Comparison of ENCODE assay signal across 13 mouse cellular contexts in genomic region chr9:113419801-113420200, GRCm38 (mm10).
DNase-seq lines count a peak whose midpoint lies in the region; ATAC-seq and TF ChIP-seq lines count a peak whose summit lies in the region.
"Had no signal": no experiment of that assay in that cellular context is flagged by ENCODE, and none has a peak within 500 bp of the region (broad histone marks: within the 10 kb centered on the region; RNA-seq: fewer than 3 reads in every experiment).

No protein-coding gene starts in this region.

- H3K4me2 ChIP-seq in heart, postnatal 0 days (ENCODE audit: low read depth, low read length) = no peak overlapping the region
- no peak overlapping the region for H3K4me2 ChIP-seq in liver, postnatal 0 days (ENCODE audit: low read depth, low read length)
- H3K4me2 ChIP-seq in liver, embryonic 11.5 days = no peak overlapping the region
- H3K4me2 ChIP-seq in hindbrain, embryonic 13.5 days = no peak overlapping the region
- H3K4me2 ChIP-seq: neural tube, embryonic 13.5 days had no signal

- H3K36me3 ChIP-seq in heart, postnatal 0 days (replicated peaks; ENCODE audit: control insufficient read depth, insufficient read depth, low read length) = no peaks in the 10 kb centered on the region
- H3K36me3 ChIP-seq in liver, postnatal 0 days (replicated peaks; ENCODE audit: insufficient read depth, low read length) = no peaks in the 10 kb centered on the region
- no peaks in the 10 kb centered on the region for H3K36me3 ChIP-seq in liver, embryonic 11.5 days (ENCODE audit: control insufficient read depth, insufficient read depth, low read length)
- no peaks in the 10 kb centered on the region for H3K36me3 ChIP-seq in hindbrain, embryonic 13.5 days
- H3K36me3 ChIP-seq: G1E; neural tube, embryonic 13.5 days had no signal

- no peak overlapping the region for H3K27ac ChIP-seq in heart, postnatal 0 days (ENCODE audit: low read depth)
- H3K27ac ChIP-seq in liver, postnatal 0 days (ENCODE audit: low read depth) = no peak overlapping the region
- H3K27ac ChIP-seq in liver, embryonic 11.5 days (ENCODE audit: low read depth, low read length) = no peak overlapping the region
- H3K27ac ChIP-seq in hindbrain, embryonic 13.5 days = no peak overlapping the region
- H3K27ac ChIP-seq: neural tube, embryonic 13.5 days had no signal

- H3K9ac ChIP-seq in heart, postnatal 0 days (replicated peaks; ENCODE audit: low read depth, low read length) = no peak overlapping the region
- no peak overlapping the region for H3K9ac ChIP-seq in liver, postnatal 0 days (replicated peaks)
- H3K9ac ChIP-seq in liver, embryonic 11.5 days (ENCODE audit: low read depth, low read length) = no peak overlapping the region
- no peak overlapping the region for H3K9ac ChIP-seq in hindbrain, embryonic 13.5 days
- H3K9ac ChIP-seq: neural tube, embryonic 13.5 days had no signal

- ATAC-seq in heart, postnatal 0 days (ENCODE audit: insufficient read depth, low read depth) = no peak
- no peak for ATAC-seq in liver, postnatal 0 days
- no peak for ATAC-seq in liver, embryonic 11.5 days (replicated peaks; ENCODE audit: low FRiP score)
- no peak for ATAC-seq in hindbrain, embryonic 13.5 days (ENCODE audit: low FRiP score)

- peak; percentile 30; the same call in 1 of the 2 replicates for TF ChIP-seq CTCF in heart, postnatal 0 days (IDR thresholded peaks at IDR 0.05; ENCODE audit: low read depth)
- TF ChIP-seq CTCF in liver, postnatal 0 days (IDR thresholded peaks at IDR 0.05; ENCODE audit: low read depth) = peak; percentile 45

- intact Hi-C loops in heart, postnatal 25 days (cut with DNase I) = loop anchor here (10.0 kb wide), 1 partner anchor 215 kb away; no protein-coding TSS in a partner anchor

- H3K4me3 ChIP-seq in heart, postnatal 0 days (ENCODE audit: low read depth, low read length) = no peak overlapping the region
- H3K4me3 ChIP-seq in liver, postnatal 0 days (ENCODE audit: low read depth, low read length) = no peak overlapping the region
- no peak overlapping the region for H3K4me3 ChIP-seq in liver, embryonic 11.5 days (ENCODE audit: low read depth, low read length)
- no peak overlapping the region for H3K4me3 ChIP-seq in hindbrain, embryonic 13.5 days
- H3K4me3 ChIP-seq: neural tube, embryonic 13.5 days had no signal

- H3K9me3 ChIP-seq in heart, postnatal 0 days (replicated peaks; ENCODE audit: control insufficient read depth, low read length) = 0 out of 2 replicates have a peak, but pooled peaks cover 3% of the 10 kb centered on the region
- H3K9me3 ChIP-seq in liver, postnatal 0 days (ENCODE audit: low read length) = no peaks in the 10 kb centered on the region
- H3K9me3 ChIP-seq in liver, embryonic 11.5 days (ENCODE audit: control insufficient read depth, low read length) = no peaks in the 10 kb centered on the region
- H3K9me3 ChIP-seq in hindbrain, embryonic 13.5 days = no peaks in the 10 kb centered on the region
- H3K9me3 ChIP-seq: neural tube, embryonic 13.5 days had no signal

- no peak for DNase-seq in heart, postnatal 0 days (ENCODE audit: low spot score)
- DNase-seq in heart, postnatal 25 days (ENCODE audit: low spot score) = no peak
- DNase-seq in liver, postnatal 0 days = no peak
- no peak for DNase-seq in liver, embryonic 11.5 days (ENCODE audit: low spot score)
- peak; percentile 67 for DNase-seq in ES-CJ7 (ENCODE audit: low read depth, low spot score)
- peak; percentile 15 for DNase-seq in embryo, embryonic 10.5 days (ENCODE audit: low spot score)
- no peak for DNase-seq in spleen, adult 12 weeks (ENCODE audit: low spot score)
- DNase-seq: gastrocnemius, postnatal 36 days; right cerebral cortex, postnatal 4 days; thymus, postnatal 25 days had no signal

- WGBS in heart, postnatal 0 days = 88% methylated on average over 1 of the region's 1 CpGs
- WGBS in liver, postnatal 0 days (ENCODE audit: insufficient replicate concordance) = 79% methylated on average over 1 of the region's 1 CpGs
- WGBS in liver, embryonic 11.5 days = 83% methylated on average over 1 of the region's 1 CpGs
- 88% methylated on average over 1 of the region's 1 CpGs for WGBS in hindbrain, embryonic 13.5 days

- TF ChIP-seq EP300 in heart, postnatal 0 days (IDR thresholded peaks at IDR 0.05; ENCODE audit: low read depth) = no peak
- TF ChIP-seq EP300 in liver, postnatal 0 days (IDR thresholded peaks at IDR 0.05; ENCODE audit: low read depth) = no peak

- no peaks in the 10 kb centered on the region for H3K4me1 ChIP-seq in heart, postnatal 0 days (ENCODE audit: control insufficient read depth, insufficient read depth)
- H3K4me1 ChIP-seq in liver, postnatal 0 days (ENCODE audit: insufficient read depth) = no peaks in the 10 kb centered on the region
- H3K4me1 ChIP-seq in liver, embryonic 11.5 days (replicated peaks; ENCODE audit: control insufficient read depth, insufficient read depth, low read length) = no peaks in the 10 kb centered on the region
- H3K4me1 ChIP-seq in hindbrain, embryonic 13.5 days (replicated peaks) = peaks cover 12% of the 10 kb centered on the region; the same call in 1 of the 2 replicates

- no peaks in the 10 kb centered on the region for H3K27me3 ChIP-seq in heart, postnatal 0 days (ENCODE audit: control insufficient read depth, insufficient read depth, low read length)
- no peaks in the 10 kb centered on the region for H3K27me3 ChIP-seq in liver, postnatal 0 days (ENCODE audit: insufficient read depth, low read length)
- H3K27me3 ChIP-seq in liver, embryonic 11.5 days (replicated peaks; ENCODE audit: control insufficient read depth, insufficient read depth, low read length) = no peaks in the 10 kb centered on the region
- no peaks in the 10 kb centered on the region for H3K27me3 ChIP-seq in hindbrain, embryonic 13.5 days
- H3K27me3 ChIP-seq: neural tube, embryonic 13.5 days had no signal

Comparison
In these comparisons a context has a peak if more than half of its experiments do, and no peak if none do; other contexts are left out.
1. DNase-seq: peak in ES-CJ7 (single experiment) and embryo, embryonic 10.5 days (single experiment); none in heart, postnatal 0 days (single experiment), heart, postnatal 25 days (single experiment), liver, postnatal 0 days (single experiment), liver, embryonic 11.5 days (single experiment) and spleen, adult 12 weeks (single experiment).